Mouse (Mus musculus) neural tube, embryonic 14.5 days (tissue): ENCODE data around the gene Nxt2. TPM values are rescaled to one million over a fixed set of nuclear protein-coding genes. Genes with fewer than 3 reads are reported as not detected.

Source experiments
- ATAC-seq: fragments of 200-750 bp; cut with Nextera tagmentation; 2 replicates; pipeline ENCODE4 v1.8.0; 2017; ENCODE audit warnings: low read depth, mild to moderate bottlenecking, moderate TSS enrichment, moderate library complexity
- H3K27ac ChIP-seq: fragments of 300-500 bp; sonication (generic); 2 replicates; pipeline ENCODE4 v1.5.1; 2014; ENCODE audit warnings: low read depth, mild to moderate bottlenecking, control low read depth, low read length, moderate library complexity, mixed read lengths
- H3K27me3 ChIP-seq: fragments of 300-500 bp; sonication (generic); 2 replicates; pipeline ENCODE4 v1.6.1; 2014; ENCODE audit warnings: low read length; ENCODE audit not compliant: control insufficient read depth, insufficient read depth
- H3K36me3 ChIP-seq: fragments of 300-500 bp; sonication (generic); 2 replicates; pipeline ENCODE4 v1.6.1; 2014; ENCODE audit warnings: low read length, mixed read lengths; ENCODE audit not compliant: control insufficient read depth, insufficient read depth
- H3K4me1 ChIP-seq: fragments of 300-500 bp; sonication (generic); 2 replicates; pipeline ENCODE4 v1.6.1; 2014; ENCODE audit warnings: low read length; ENCODE audit not compliant: control insufficient read depth, insufficient read depth
- H3K4me2 ChIP-seq: fragments of 300-500 bp; sonication (generic); 2 replicates; pipeline ENCODE4 v1.6.1; 2014; ENCODE audit warnings: mild to moderate bottlenecking, low read depth, low read length, control low read depth
- H3K4me3 ChIP-seq: fragments of 300-500 bp; sonication (generic); 2 replicates; pipeline ENCODE4 v1.5.1; 2014; ENCODE audit warnings: low read depth, low read length, control low read depth, mixed read lengths
- H3K9ac ChIP-seq: fragments of 300-500 bp; sonication (generic); replicated peaks from 2 replicates; pipeline ENCODE4 v1.6.1; 2014; ENCODE audit warnings: low read depth, mild to moderate bottlenecking, control low read depth, low read length, mixed read lengths
- H3K9me3 ChIP-seq: fragments of 300-500 bp; sonication (generic); 2 replicates; pipeline ENCODE4 v1.6.1; 2016; ENCODE audit warnings: low read length; ENCODE audit not compliant: control insufficient read depth
- WGBS: fragments of 180-500 bp; shearing (Covaris S2); extraction: QIAGEN DNeasy Blood & Tissue Kit; methylation state at CpG from one replicate; pipeline ENCODE4 v1.1.7; 2014; 5-methylcytosine and 5-hydroxymethylcytosine counted together
- polyA plus RNA-seq: library from polyadenylated mRNA; unstranded; fragments of >200 nt; fragmentation: Nextera tagmentation; extraction: Ambion mirVana; gene quantifications from 2 replicates; pipeline ENCODE4 v1.2.1, GENCODE M21; 2014

Gene Nxt2
- polyA plus RNA-seq: 20.9 and 26.1 TPM in 2 replicates

- H3K27me3 ChIP-seq: no peaks in the 10 kb centered on the region
- no peaks in the 10 kb centered on the region for H3K36me3 ChIP-seq
- H3K4me3 ChIP-seq: peak within 1 kb of the TSS; percentile 43; the same call in 1 of the 2 replicates
- WGBS: 86% methylated on average over 14 of the region's 14 CpGs
- H3K27ac ChIP-seq: no peak within 1 kb of the TSS
- no peaks in the 10 kb centered on the region for H3K9me3 ChIP-seq
- H3K9ac ChIP-seq: no peak within 1 kb of the TSS
- no peak for ATAC-seq
- H3K4me2 ChIP-seq: peak within 1 kb of the TSS; percentile 38
- H3K4me1 ChIP-seq: no peaks in the 10 kb centered on the region
Measured at GRCm38 (mm10) chrX:142226542-142226941, at the start of gene Nxt2. TSS of gene Nxt2 (plus strand) at chrX:142226770.

GRCm38 (mm10) chrX:142176981-142177380 is 49.6 kb upstream of the Nxt2 start:
- H3K4me3 ChIP-seq: no peak overlapping the region
- no peak overlapping the region for H3K27ac ChIP-seq
- H3K4me1 ChIP-seq: no peaks in the 10 kb centered on the region
- H3K9ac ChIP-seq: no peak overlapping the region
- no peaks in the 10 kb centered on the region for H3K36me3 ChIP-seq
- no peaks in the 10 kb centered on the region for H3K27me3 ChIP-seq
- no peak overlapping the region for H3K4me2 ChIP-seq
- ATAC-seq: no peak
- H3K9me3 ChIP-seq: no peaks in the 10 kb centered on the region

- no peak for ATAC-seq
Measured at GRCm38 (mm10) chrX:142182026-142182425, 44.5 kb upstream of the Nxt2 start.

DNA sequence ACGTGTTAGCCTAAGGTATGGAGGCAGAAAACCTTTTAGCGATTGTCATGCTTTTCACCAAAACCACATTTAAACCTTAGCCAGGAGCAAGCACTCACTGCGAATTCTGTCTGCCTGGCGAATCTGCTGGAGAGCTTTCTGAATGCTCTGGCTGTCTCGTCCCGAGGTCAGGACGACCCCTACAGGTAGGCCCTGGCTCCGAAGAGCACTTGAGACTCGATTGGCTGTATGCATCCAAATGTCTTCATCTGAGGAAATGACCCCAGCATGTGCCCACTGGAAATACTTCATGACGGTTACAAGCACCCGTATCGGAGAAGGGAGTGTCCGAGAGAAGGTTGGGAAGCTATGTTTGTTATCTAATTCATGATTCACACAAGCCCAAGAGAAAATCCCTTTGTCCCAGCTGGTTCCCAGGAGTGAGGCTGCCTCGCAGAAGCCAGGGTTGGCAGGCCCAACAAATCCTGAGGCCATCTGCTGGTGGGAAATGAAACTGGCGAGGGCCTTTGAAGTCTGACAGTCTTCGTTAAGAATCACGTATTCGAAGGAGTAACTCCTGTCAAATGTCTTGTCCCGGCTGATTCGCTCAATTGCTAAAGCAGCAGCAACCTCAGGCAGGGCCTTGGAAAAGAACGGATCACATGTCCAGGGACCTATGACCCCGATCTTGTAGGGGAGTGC is 37.4 kb upstream of the Nxt2 start:
- no peaks in the 10 kb centered on the region for H3K36me3 ChIP-seq
- no peak overlapping the region for H3K4me2 ChIP-seq
- no peak overlapping the region for H3K4me3 ChIP-seq
- no peak overlapping the region for H3K9ac ChIP-seq
- H3K9me3 ChIP-seq: no peaks in the 10 kb centered on the region
- peak; percentile 89 for ATAC-seq
- no peak overlapping the region for H3K27ac ChIP-seq
- H3K27me3 ChIP-seq: no peaks in the 10 kb centered on the region
- WGBS: 32% methylated on average over 22 of the region's 22 CpGs
- H3K4me1 ChIP-seq: no peaks in the 10 kb centered on the region

More at GRCm38 (mm10) chrX:142182026-142182425, 44.5 kb upstream of the Nxt2 start:
- Histone ChIP-seq H3K4me3 (no peak overlapping the region), H3K27me3 (no peaks in the 10 kb centered on the region), H3K9me3 (no peaks in the 10 kb centered on the region), H3K27ac (no peak overlapping the region), H3K36me3 (no peaks in the 10 kb centered on the region), H3K4me1 (no peaks in the 10 kb centered on the region), H3K4me2 (no peak overlapping the region), H3K9ac (no peak overlapping the region)
- 74% methylated on average over 2 of the region's 2 CpGs for WGBS

GRCm38 (mm10) chrX:142190355-142190754 is 36.2 kb upstream of the Nxt2 start:
- Histone ChIP-seq H3K4me1 (no peaks in the 10 kb centered on the region), H3K36me3 (no peaks in the 10 kb centered on the region), H3K4me2 (no peak overlapping the region), H3K27ac (no peak overlapping the region), H3K9me3 (no peaks in the 10 kb centered on the region), H3K9ac (no peak overlapping the region), H3K4me3 (no peak overlapping the region), H3K27me3 (no peaks in the 10 kb centered on the region)
- ATAC-seq: no peak
- 76% methylated on average over 2 of the region's 2 CpGs for WGBS

GRCm38 (mm10) chrX:142194420-142194819 is 32.1 kb upstream of the Nxt2 start:
- 66% methylated on average over 6 of the region's 6 CpGs for WGBS
- no peak overlapping the region for H3K4me2 ChIP-seq
- no peaks in the 10 kb centered on the region for H3K36me3 ChIP-seq
- H3K9ac ChIP-seq: no peak overlapping the region
- H3K27ac ChIP-seq: no peak overlapping the region
- H3K9me3 ChIP-seq: no peaks in the 10 kb centered on the region
- no peaks in the 10 kb centered on the region for H3K4me1 ChIP-seq
- H3K4me3 ChIP-seq: no peak overlapping the region
- no peaks in the 10 kb centered on the region for H3K27me3 ChIP-seq
- no peak for ATAC-seq

GRCm38 (mm10) chrX:142195551-142195950 is 31.0 kb upstream of the Nxt2 start:
- 94% methylated on average over 1 of the region's 1 CpGs for WGBS
- no peaks in the 10 kb centered on the region for H3K4me1 ChIP-seq
- H3K27ac ChIP-seq: no peak overlapping the region
- no peak overlapping the region for H3K4me2 ChIP-seq
- no peak overlapping the region for H3K4me3 ChIP-seq
- no peaks in the 10 kb centered on the region for H3K36me3 ChIP-seq
- ATAC-seq: no peak
- no peaks in the 10 kb centered on the region for H3K9me3 ChIP-seq
- no peak overlapping the region for H3K9ac ChIP-seq
- H3K27me3 ChIP-seq: no peaks in the 10 kb centered on the region

DNA sequence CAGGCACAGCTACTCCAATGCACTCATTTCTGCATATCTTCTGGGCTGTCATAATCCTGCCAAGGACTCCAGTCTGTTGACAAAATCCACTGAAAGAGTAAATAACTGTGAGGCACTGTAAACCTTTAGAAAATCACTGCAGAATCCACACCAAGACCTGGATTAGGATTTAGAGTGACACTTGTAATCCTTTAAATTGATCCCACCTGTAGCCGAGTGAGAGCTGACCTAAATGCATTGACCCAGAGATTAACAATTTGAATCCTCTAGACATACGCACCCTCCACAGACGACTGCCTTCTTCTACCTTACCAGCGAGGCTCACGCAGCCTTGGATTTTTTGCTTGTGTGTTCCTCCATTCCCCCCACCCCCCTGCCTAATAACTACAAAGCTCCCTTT is 29.7 kb upstream of the Nxt2 start, which contains the start of gene Gucy2f:
Gene Gucy2f, minus strand, starts transcription at position 101 of the 400 bp plus-strand sequence.
- Histone ChIP-seq H3K4me1 (no peaks in the 10 kb centered on the region), H3K9me3 (no peaks in the 10 kb centered on the region), H3K4me2 (no peak within 1 kb of the TSS), H3K9ac (no peak within 1 kb of the TSS), H3K4me3 (no peak within 1 kb of the TSS), H3K27me3 (no peaks in the 10 kb centered on the region), H3K36me3 (no peaks in the 10 kb centered on the region), H3K27ac (no peak within 1 kb of the TSS)
- ATAC-seq: no peak
- WGBS: 73% methylated on average over 5 of the region's 5 CpGs

DNA sequence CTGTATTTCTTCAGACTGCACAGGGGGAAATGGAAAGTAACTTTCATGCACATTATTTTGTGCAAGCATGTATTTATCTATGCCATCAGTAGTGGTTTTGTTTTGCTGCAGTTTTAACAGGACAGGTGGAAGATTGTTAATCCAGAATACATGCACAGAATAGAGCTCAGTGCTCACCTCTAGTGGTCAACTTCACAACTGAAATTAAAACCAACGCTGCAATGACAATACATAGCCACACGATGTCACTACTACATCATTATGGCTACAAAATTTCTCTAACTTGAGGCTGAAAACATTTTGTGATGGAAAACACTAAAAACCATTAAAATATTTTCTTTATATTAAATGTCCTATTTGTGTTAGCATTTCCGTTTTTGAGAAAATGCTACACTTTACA is 26.3 kb upstream of the Nxt2 start:
- WGBS: 9% methylated on average over 3 of the region's 3 CpGs
- H3K4me1 ChIP-seq: no peaks in the 10 kb centered on the region
- H3K9me3 ChIP-seq: no peaks in the 10 kb centered on the region
- 0 out of 2 replicates have a peak, but pooled peaks have one; percentile 46 for ATAC-seq
- H3K9ac ChIP-seq: no peak overlapping the region
- no peaks in the 10 kb centered on the region for H3K27me3 ChIP-seq
- no peak overlapping the region for H3K4me2 ChIP-seq
- no peak overlapping the region for H3K27ac ChIP-seq
- H3K36me3 ChIP-seq: no peaks in the 10 kb centered on the region
- no peak overlapping the region for H3K4me3 ChIP-seq
